Mouse (Mus musculus): ENCODE measurements around the gene Snd1.

Snd1 gene

GRCm38 (mm10) chr6:28857198-28858180, 382.6 kb downstream of the Snd1 start:
- in situ Hi-C loops (cut with MboI, MseI): no loop called here

GRCm38 (mm10) chr6:28859094-28859493, 384.2 kb downstream of the Snd1 start:
- in situ Hi-C loops (cut with MboI, MseI): no loop called here

GRCm38 (mm10) chr6:28860450-28860849, 385.5 kb downstream of the Snd1 start:
- in situ Hi-C loops (cut with MboI, MseI): loop anchor here in 1 of 2 experiments (10.0 kb wide), 1 partner anchor 1854 kb away; no protein-coding TSS in a partner anchor

GRCm38 (mm10) chr6:28860922-28861321, 386.0 kb downstream of the Snd1 start:
- in situ Hi-C loops (cut with MboI, MseI): loop anchor here in 1 of 2 experiments (10.0 kb wide), 1 partner anchor 1854 kb away; no protein-coding TSS in a partner anchor

GRCm38 (mm10) chr6:28862304-28862703, 387.4 kb downstream of the Snd1 start:
- in situ Hi-C loops (cut with MboI, MseI): loop anchor here in 1 of 2 experiments (10.0 kb wide), 1 partner anchor 1852 kb away; no protein-coding TSS in a partner anchor

GRCm38 (mm10) chr6:28864684-28865083, 389.7 kb downstream of the Snd1 start:
- in situ Hi-C loops (cut with MboI, MseI): loop anchor here in 1 of 2 experiments (10.0 kb wide), 1 partner anchor 1850 kb away; no protein-coding TSS in a partner anchor

GRCm38 (mm10) chr6:28865112-28865511, 390.2 kb downstream of the Snd1 start:
- in situ Hi-C loops (cut with MboI, MseI): loop anchor here in 1 of 2 experiments (10.0 kb wide), 1 partner anchor 1850 kb away; no protein-coding TSS in a partner anchor

GRCm38 (mm10) chr6:28866206-28866605, 391.3 kb downstream of the Snd1 start:
- in situ Hi-C loops (cut with MboI, MseI): loop anchor here in 1 of 2 experiments (10.0 kb wide), 1 partner anchor 1849 kb away; no protein-coding TSS in a partner anchor

GRCm38 (mm10) chr6:28867516-28868251, 392.7 kb downstream of the Snd1 start:
- in situ Hi-C loops (cut with MboI, MseI): loop anchor here in 1 of 2 experiments (10.0 kb wide), 1 partner anchor 1847 kb away; no protein-coding TSS in a partner anchor

- in situ Hi-C loops (cut with MboI, MseI): no loop called here
Measured at GRCm38 (mm10) chr6:28871725-28872420, 396.9 kb downstream of the Snd1 start.

GRCm38 (mm10) chr6:28872421-28872795, 397.5 kb downstream of the Snd1 start:
- in situ Hi-C loops (cut with MboI, MseI): no loop called here

- in situ Hi-C loops (cut with MboI, MseI): no loop called here
Measured at GRCm38 (mm10) chr6:28874053-28874452, 399.1 kb downstream of the Snd1 start.

GRCm38 (mm10) chr6:28874759-28875158, 399.8 kb downstream of the Snd1 start:
- in situ Hi-C loops (cut with MboI, MseI): no loop called here

- in situ Hi-C loops (cut with MboI, MseI): no loop called here
Measured at GRCm38 (mm10) chr6:28875333-28875732, 400.4 kb downstream of the Snd1 start.

GRCm38 (mm10) chr6:28876492-28876891, 401.6 kb downstream of the Snd1 start:
- in situ Hi-C loops (cut with MboI, MseI): no loop called here

GRCm38 (mm10) chr6:28877945-28878666, 403.2 kb downstream of the Snd1 start:
- in situ Hi-C loops (cut with MboI, MseI): no loop called here

- in situ Hi-C loops (cut with MboI, MseI): no loop called here
Measured at GRCm38 (mm10) chr6:28879315-28879714, 404.4 kb downstream of the Snd1 start.

GRCm38 (mm10) chr6:28880909-28881308, 406.0 kb downstream of the Snd1 start:
- in situ Hi-C loops (cut with MboI, MseI): loop anchor here in 1 of 2 experiments (10.0 kb wide), 1 partner anchor 346 kb away; no protein-coding TSS in a partner anchor

GRCm38 (mm10) chr6:28883518-28883917, 408.6 kb downstream of the Snd1 start:
- in situ Hi-C loops (cut with MboI, MseI): loop anchor here in 1 of 2 experiments (10.0 kb wide), 1 partner anchor 349 kb away; no protein-coding TSS in a partner anchor
